Mouse (Mus musculus) testis, adult 2 months (tissue): Measurements from ENCODE around the gene Micu1.

ENCODE experiments used
- CTCF ChIP-seq: fragments of 200-500 bp; IDR thresholded peaks from 2 replicates; pipeline ENCODE4 v1.5.1; 2012; ENCODE audit warnings: low read depth, mild to moderate bottlenecking, inconsistent platforms, low read length, moderate library complexity; ENCODE audit not compliant: control insufficient read depth, insufficient read depth, insufficient replicate concordance
- POLR2A ChIP-seq: fragments of 200-500 bp; IDR thresholded peaks from 2 replicates; pipeline ENCODE4 v1.6.1; 2012; ENCODE audit warnings: low read depth, mild to moderate bottlenecking, inconsistent platforms, low read length, moderate library complexity; ENCODE audit not compliant: control insufficient read depth

DNA sequence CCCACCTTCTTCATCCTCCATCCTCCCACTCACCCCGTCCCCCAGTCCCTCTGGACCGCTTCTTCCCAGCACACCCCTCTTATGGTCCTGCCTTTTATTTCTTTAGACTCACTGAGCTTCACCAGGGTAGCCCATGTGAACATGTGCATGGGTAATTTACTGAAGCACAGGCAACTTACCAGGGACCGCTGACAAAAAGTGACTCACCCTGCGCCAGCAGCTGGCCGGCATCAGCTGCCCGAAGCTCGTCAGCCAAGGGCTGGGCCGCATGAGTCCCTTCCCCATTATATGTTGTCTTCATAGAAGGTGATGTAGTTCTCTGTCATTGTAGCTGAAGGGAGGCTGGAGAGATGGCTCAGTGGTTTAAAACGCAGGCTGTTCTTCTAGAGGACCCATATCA is 111.5 kb downstream of the Micu1 start:
- TF ChIP-seq CTCF: no peak
- no peak for TF ChIP-seq POLR2A
